Mouse (Mus musculus) lung, embryonic 14.5 days (tissue): ENCODE measurements at regions not wholly inside any gene's neighbourhood (a gene's known extent, or its start where the extent isn't known, plus 50 kb on each side); places are given as distances from the start of the nearest gene placed in this dataset.

Experiments
- ATAC-seq: fragments of 200-750 bp; cut with Nextera tagmentation; 2 replicates; pipeline ENCODE4 v1.8.0; 2017; ENCODE audit warnings: mild to moderate bottlenecking, moderate TSS enrichment, moderate library complexity; ENCODE audit not compliant: insufficient read depth
- DNase-seq: peaks from one replicate; pipeline ENCODE4 v3.0.0-alpha.2; 2015
- H3K27ac ChIP-seq: fragments of 300-500 bp; sonication (generic); 2 replicates; pipeline ENCODE4 v1.5.1; 2014; ENCODE audit warnings: low read depth, mild to moderate bottlenecking, moderate library complexity
- H3K27me3 ChIP-seq: fragments of 300-500 bp; sonication (generic); 2 replicates; pipeline ENCODE4 v1.6.1; 2014; ENCODE audit warnings: low read length, control low read depth; ENCODE audit not compliant: insufficient read depth
- H3K36me3 ChIP-seq: fragments of 300-500 bp; sonication (generic); 2 replicates; pipeline ENCODE4 v1.6.1; 2014; ENCODE audit warnings: control low read depth; ENCODE audit not compliant: insufficient read depth
- H3K4me1 ChIP-seq: fragments of 300-500 bp; sonication (generic); 2 replicates; pipeline ENCODE4 v1.6.1; 2014; ENCODE audit warnings: antibody characterized with exemption, control low read depth; ENCODE audit not compliant: insufficient read depth
- H3K4me2 ChIP-seq: fragments of 300-500 bp; sonication (generic); 2 replicates; pipeline ENCODE4 v1.6.1; 2014; ENCODE audit warnings: mild to moderate bottlenecking
- H3K4me3 ChIP-seq: fragments of 300-500 bp; sonication (generic); 2 replicates; pipeline ENCODE4 v1.5.1; 2014; ENCODE audit warnings: low read depth, low read length
- H3K9ac ChIP-seq: fragments of 300-500 bp; sonication (generic); 2 replicates; pipeline ENCODE4 v1.6.1; 2014
- H3K9me3 ChIP-seq: fragments of 300-500 bp; sonication (generic); 2 replicates; pipeline ENCODE4 v1.6.1; 2016; ENCODE audit warnings: low read depth, low read length, control low read depth
- CTCF ChIP-seq: IDR thresholded peaks from 2 replicates; pipeline ENCODE4 v1.5.1; 2016; ENCODE audit warnings: antibody characterized with exemption, low read depth
- WGBS: fragments of 180-500 bp; shearing (Covaris S2); extraction: QIAGEN DNeasy Blood & Tissue Kit; methylation state at CpG from one replicate; pipeline ENCODE4 v1.1.7; 2014; 5-methylcytosine and 5-hydroxymethylcytosine counted together

DNA sequence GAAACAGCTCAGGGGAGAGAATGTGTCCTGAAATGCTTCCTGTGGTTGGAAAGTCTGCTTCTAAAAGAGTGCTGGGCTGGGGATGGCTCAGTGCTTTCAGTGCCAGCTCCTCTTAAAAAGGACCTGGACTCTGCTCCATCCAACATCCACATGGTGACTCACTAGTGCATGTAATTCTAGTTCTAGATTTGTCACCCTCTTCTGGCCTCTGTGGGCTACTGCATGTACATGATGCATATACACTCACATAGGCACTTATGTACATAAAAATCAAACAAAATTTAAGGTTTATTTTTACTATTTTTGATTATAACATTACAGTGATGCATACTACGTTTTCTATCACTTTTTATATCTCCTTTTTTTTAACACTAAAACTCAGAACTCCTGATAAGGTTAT, 70.6 kb upstream of the Frem2 start:
- H3K9me3 ChIP-seq: no peaks in the 10 kb centered on the region
- H3K4me1 ChIP-seq: no peaks in the 10 kb centered on the region
- no peak for ATAC-seq
- H3K36me3 ChIP-seq: no peaks in the 10 kb centered on the region
- TF ChIP-seq CTCF: no peak
- 86% methylated on average over 1 of the region's 1 CpGs for WGBS
- H3K27me3 ChIP-seq: no peaks in the 10 kb centered on the region
- DNase-seq: no peak
- no peak overlapping the region for H3K27ac ChIP-seq
- no peak overlapping the region for H3K4me3 ChIP-seq
- H3K9ac ChIP-seq: no peak overlapping the region
- H3K4me2 ChIP-seq: no peak overlapping the region

DNA sequence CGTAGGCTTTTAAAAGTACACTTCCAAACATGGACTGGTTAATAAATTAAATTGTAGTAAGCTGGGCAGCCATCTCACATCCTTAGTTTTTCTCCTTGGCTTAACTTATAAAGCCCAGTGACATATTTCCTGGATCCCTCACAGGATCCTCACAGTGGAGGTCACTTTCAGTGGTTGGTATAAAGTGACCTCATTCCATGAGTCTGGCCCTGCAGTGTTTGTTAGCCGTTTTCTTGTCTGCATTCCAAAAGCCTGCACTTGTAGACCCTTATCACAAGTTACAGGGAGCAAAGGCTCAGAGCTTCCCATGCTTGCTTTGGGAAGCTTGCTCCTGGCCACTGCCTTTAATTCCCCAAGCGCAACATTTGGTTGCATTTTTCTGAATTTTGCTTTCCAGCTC, 49.9 kb upstream of the Frem2 start:
- DNase-seq (peak; percentile 49), ATAC-seq (no peak)
- Histone ChIP-seq H3K27me3 (no peaks in the 10 kb centered on the region), H3K9ac (no peak overlapping the region), H3K4me2 (no peak overlapping the region), H3K4me3 (no peak overlapping the region), H3K36me3 (no peaks in the 10 kb centered on the region), H3K9me3 (no peaks in the 10 kb centered on the region), H3K27ac (no peak overlapping the region), H3K4me1 (no peaks in the 10 kb centered on the region)
- 61% methylated on average over 3 of the region's 3 CpGs for WGBS
- TF ChIP-seq CTCF: no peak
